Mouse (Mus musculus): Measurements from ENCODE around the gene Tmem72.

GRCm38 (mm10) chr6:116693639-116694038 lies 23.1 kb downstream of the Tmem72 start:
- TF ChIP-seq CTCF (IDR thresholded peaks at IDR 0.05; ENCODE audit: extremely low read depth, insufficient read length, insufficient replicate concordance, low read depth, low read length), result no peak
- no peak for TF ChIP-seq POLR2A (IDR thresholded peaks at IDR 0.05; ENCODE audit: low read depth, low read length)

Measured in small intestine, adult 2 months (tissue).